Mouse (Mus musculus) bone marrow macrophage, adult 2 months (primary cell): Measurements from ENCODE around the gene Rrh.
"Not testable (repeated sequence)": the region's sequence is repeated elsewhere in the genome, so short reads cannot be mapped to it uniquely, and the experiment has no call there.

ENCODE experiments used
- CTCF ChIP-seq: IDR thresholded peaks from 2 replicates; pipeline ENCODE4 v1.5.1; 2012; ENCODE audit warnings: low read depth, mild to moderate bottlenecking, low read length, moderate library complexity
- POLR2A ChIP-seq: IDR thresholded peaks from 2 replicates; pipeline ENCODE4 v1.6.1; 2012; ENCODE audit warnings: mild to moderate bottlenecking, low read depth, low read length, borderline replicate concordance

DNA sequence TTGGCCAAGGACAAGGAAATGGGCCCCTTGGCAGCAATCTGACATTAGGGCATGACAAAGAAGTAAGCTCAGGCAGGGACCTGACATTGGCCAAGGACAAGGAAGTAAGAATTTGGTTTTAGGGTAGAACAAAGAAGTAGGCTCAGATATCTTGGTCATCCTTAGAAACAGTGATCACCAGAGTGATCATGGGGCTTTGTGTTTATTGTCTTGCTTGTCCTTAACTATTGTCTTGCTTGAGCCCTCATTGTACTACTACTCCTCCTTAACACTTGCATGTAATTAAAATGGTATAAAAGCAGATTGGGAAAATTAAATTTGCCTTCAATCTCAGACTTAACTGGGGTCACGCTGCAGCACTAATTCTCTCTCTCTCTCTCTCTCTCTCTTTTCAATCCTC, 64.8 kb downstream of the Rrh start:
- not testable (repeated sequence) for TF ChIP-seq CTCF, POLR2A
